Mouse (Mus musculus) cerebellum, adult 2 months (tissue): ENCODE data around the gene Cfap97. TPM values are rescaled to one million over a fixed set of nuclear protein-coding genes. Genes with fewer than 3 reads are reported as not detected.
"Not testable (repeated sequence)": the region's sequence is repeated elsewhere in the genome, so short reads cannot be mapped to it uniquely, and the experiment has no call there.

Experiments
- DNase-seq, 2 experiments: peaks; one replicate each; pipeline ENCODE4 v3.0.0; 2021
- H3K27ac ChIP-seq: fragments of 200-500 bp; 2 replicates; pipeline ENCODE4 v1.5.1; 2012; ENCODE audit warnings: low read length, control low read depth, inconsistent platforms; ENCODE audit not compliant: insufficient read depth
- H3K27me3 ChIP-seq: fragments of 200-500 bp; 2 replicates; pipeline ENCODE4 v1.6.1; 2012; ENCODE audit warnings: inconsistent platforms, mild to moderate bottlenecking, low read length, moderate library complexity; ENCODE audit not compliant: control insufficient read depth, insufficient read depth
- H3K4me1 ChIP-seq: fragments of 200-500 bp; 2 replicates; pipeline ENCODE4 v1.6.1; 2011; ENCODE audit warnings: low read length; ENCODE audit not compliant: control insufficient read depth, insufficient read depth
- H3K4me3 ChIP-seq: fragments of 200-500 bp; replicated peaks from 2 replicates; pipeline ENCODE3; 2011; ENCODE audit warnings: mild to moderate bottlenecking, low read depth, low read length, control low read depth; ENCODE audit not compliant: insufficient read depth
- CTCF ChIP-seq: fragments of 200-500 bp; IDR thresholded peaks from 2 replicates; pipeline ENCODE4 v1.5.1; 2011; ENCODE audit warnings: low read depth, mild to moderate bottlenecking, control low read depth, low read length, moderate library complexity, borderline replicate concordance; ENCODE audit not compliant: insufficient read depth
- POLR2A ChIP-seq: fragments of 200-500 bp; IDR thresholded peaks from 2 replicates; pipeline ENCODE4 v1.6.1; 2011; ENCODE audit warnings: low read length, control low read depth, borderline replicate concordance; ENCODE audit not compliant: insufficient read depth
- WGBS: fragments of 180-500 bp; shearing (Covaris S2); methylation state at CpG from one replicate; pipeline ENCODE4 v1.1.7; 2018; 5-methylcytosine and 5-hydroxymethylcytosine counted together
- polyA plus RNA-seq: library from polyadenylated mRNA; depleted of rRNA; stranded (reverse); fragments of >200 nt; gene quantifications from 2 replicates; pipeline ENCODE4 v1.2.3, GENCODE M21; 2012

Gene Cfap97
- polyA plus RNA-seq, 1 experiment = 17.5 TPM

DNA sequence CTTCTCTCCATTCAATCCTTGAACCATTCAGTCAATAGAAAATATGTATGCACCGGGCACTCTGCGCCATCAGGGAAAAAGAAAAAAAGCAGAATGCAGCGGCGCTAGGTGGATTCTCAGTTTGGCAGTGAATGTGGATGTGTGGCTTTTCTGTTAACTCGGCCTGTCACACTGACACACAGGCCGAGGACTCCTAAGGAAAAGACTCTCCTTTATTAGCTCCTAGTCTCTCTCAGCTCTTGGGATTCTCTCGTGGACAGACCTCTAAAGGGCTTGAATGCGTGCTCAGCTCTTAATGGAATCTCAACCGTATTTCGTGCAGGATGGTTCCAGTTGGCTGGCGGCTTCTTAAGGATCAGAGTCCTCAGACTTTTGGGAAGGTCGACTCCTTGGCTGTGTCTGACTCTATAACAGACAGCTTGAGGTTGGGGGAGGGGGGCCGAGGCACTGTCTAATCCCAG lies 60.1 kb downstream of the Cfap97 start:
- Histone ChIP-seq H3K4me3 (peak overlapping the region; percentile 86), H3K27ac (peak overlapping the region; percentile 99), H3K4me1 (no peaks in the 10 kb centered on the region; the same call in none of the 2 replicates), H3K27me3 (no peaks in the 10 kb centered on the region)
- WGBS = 3% methylated on average over 13 of the region's 13 CpGs
- DNase-seq = peak; percentile 61 to 65
- TF ChIP-seq CTCF = no peak
- 0 out of 2 replicates have a peak, but pooled peaks have one; percentile 16 for TF ChIP-seq POLR2A

DNA sequence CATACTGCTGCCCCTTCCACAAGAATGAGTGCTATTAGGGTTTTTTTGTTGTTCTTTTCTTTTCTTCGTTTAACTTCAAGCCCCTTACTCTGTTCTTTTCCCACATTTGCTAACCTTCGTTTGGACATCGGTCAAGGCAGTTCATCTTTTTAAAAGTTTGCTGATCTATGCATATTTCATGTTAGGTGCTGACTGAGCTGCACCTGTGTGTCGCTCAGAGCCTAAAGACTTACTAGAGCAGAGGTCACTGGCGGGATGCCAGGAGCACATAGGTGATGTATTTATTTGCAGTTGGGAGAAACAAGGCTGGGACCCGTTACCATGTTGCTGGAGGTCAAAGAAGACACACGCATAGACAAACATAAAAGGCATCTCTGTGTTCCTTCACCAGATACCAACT lies 60.6 kb downstream of the Cfap97 start:
- 0 out of 2 replicates have a peak overlapping the region, but pooled peaks have one; percentile 39 for H3K27ac ChIP-seq
- no peak overlapping the region for H3K4me3 ChIP-seq
- whole genome bisulfite sequencing = 49% methylated on average over 7 of the region's 7 CpGs
- TF ChIP-seq CTCF (no peak), POLR2A (no peak)
- no peaks in the 10 kb centered on the region; the same call in none of the 2 replicates for H3K4me1 ChIP-seq
- H3K27me3 ChIP-seq = no peaks in the 10 kb centered on the region
- DNase-seq = peak; percentile 42 to 53

DNA sequence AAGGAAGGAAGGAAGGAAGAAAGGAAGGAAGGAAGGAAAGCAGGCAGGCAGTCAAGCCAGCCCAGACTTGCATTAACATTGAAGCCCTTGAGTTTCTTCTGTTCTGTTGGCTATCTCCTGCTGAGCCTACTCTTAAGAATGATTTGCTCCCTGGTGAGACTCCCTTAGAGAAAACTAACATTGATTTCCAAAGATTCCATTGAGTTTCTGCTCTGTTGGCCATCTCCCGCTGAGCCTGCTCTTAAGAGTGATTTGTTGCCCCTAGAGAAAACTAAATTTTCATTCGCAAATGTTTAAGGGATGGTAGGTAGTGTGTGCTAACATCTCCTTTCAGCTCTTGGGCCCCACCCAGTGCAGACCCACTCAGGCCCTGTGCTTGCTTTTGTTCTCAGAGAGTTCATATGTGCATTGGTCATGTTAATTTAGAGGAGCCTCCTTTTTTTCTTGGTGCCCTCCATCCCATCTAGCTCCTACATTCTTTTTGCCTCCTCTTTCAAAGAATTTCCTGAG lies 62.5 kb downstream of the Cfap97 start:
- 66% methylated on average over 2 of the region's 2 CpGs for WGBS
- H3K4me1 ChIP-seq = no peaks in the 10 kb centered on the region; the same call in none of the 2 replicates
- no peak overlapping the region for H3K27ac ChIP-seq
- no peak for DNase-seq
- no peak overlapping the region for H3K4me3 ChIP-seq
- TF ChIP-seq CTCF = no peak
- no peak for TF ChIP-seq POLR2A
- no peaks in the 10 kb centered on the region for H3K27me3 ChIP-seq

DNA sequence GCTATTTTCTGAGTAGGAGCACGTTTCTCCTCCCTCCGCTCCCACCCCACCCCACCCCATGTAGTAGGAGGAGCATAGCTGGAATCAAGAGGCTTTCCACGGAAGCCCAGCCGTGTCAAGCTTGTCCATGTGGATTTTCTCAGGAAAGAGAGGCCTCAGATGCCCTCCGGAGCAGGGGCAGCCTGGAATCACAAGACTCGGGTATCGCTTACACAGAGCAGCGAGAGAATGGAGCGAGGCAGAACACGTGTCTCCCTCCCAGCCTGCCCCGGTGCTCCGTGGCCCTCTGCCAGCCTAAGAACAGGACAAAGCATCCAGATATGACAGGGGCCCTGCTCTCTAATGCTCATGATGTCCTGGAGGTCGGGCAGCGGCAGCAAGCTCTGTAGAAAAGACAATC lies 65.3 kb downstream of the Cfap97 start:
- Histone ChIP-seq H3K27ac (peak overlapping the region; percentile 64), H3K4me3 (peak overlapping the region; percentile 74), H3K4me1 (no peaks in the 10 kb centered on the region; the same call in none of the 2 replicates), H3K27me3 (no peaks in the 10 kb centered on the region)
- DNase-seq = peak; percentile 76 to 78
- WGBS = 1% methylated on average over 14 of the region's 14 CpGs
- TF ChIP-seq POLR2A = peak; percentile 60; the same call in 1 of the 2 replicates
- no peak for TF ChIP-seq CTCF

DNA sequence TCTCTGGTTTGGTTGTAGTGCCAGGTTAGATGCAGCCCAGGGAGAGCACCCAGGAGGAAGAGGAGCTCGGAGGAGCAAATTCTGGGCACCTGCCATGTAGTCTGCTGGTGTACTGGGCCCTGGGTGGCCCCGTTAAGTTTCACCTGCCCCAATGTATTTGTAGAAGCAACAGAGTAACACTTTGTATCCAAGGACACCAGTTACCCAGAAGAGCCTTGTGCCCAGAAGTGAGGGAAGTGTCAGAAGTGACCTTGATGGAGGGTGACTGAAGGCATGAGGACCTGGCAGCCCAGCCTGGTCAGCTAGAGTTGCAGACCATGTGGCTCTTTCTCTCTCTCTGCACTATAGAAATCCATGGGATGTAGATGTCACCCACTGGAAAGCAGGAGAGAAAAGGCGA lies 69.0 kb downstream of the Cfap97 start:
- DNase-seq = no peak
- Histone ChIP-seq H3K27me3 (no peaks in the 10 kb centered on the region), H3K27ac (no peak overlapping the region), H3K4me1 (no peaks in the 10 kb centered on the region), H3K4me3 (no peak overlapping the region)
- TF ChIP-seq POLR2A = no peak
- TF ChIP-seq CTCF = no peak
- 78% methylated on average over 3 of the region's 3 CpGs for WGBS

DNA sequence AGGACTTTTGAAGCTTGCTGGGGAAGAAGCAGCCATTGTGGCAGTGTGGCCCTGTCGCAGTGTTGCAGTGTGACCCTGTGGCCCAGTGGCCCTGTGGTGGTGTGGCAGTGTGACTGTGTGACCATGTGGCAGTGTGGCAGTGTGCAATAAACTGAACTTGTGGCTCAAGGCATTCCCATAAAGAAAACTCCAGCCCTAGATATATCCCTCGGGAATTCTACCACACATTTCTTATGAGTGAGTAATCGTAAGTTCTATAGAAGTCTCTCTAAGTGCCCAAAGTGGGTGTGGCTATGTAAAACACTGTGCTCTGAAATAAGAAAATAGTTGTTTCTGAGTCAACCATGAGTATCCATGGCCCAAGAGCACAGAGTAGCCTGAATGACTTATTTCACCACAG lies 73.9 kb downstream of the Cfap97 start:
- H3K27me3 ChIP-seq = no peaks in the 10 kb centered on the region
- 77% methylated on average over 3 of the region's 3 CpGs for WGBS
- H3K27ac ChIP-seq = no peak overlapping the region
- TF ChIP-seq POLR2A (no peak), CTCF (no peak)
- H3K4me3 ChIP-seq = no peak overlapping the region
- DNase-seq = no peak
- H3K4me1 ChIP-seq = no peaks in the 10 kb centered on the region

DNA sequence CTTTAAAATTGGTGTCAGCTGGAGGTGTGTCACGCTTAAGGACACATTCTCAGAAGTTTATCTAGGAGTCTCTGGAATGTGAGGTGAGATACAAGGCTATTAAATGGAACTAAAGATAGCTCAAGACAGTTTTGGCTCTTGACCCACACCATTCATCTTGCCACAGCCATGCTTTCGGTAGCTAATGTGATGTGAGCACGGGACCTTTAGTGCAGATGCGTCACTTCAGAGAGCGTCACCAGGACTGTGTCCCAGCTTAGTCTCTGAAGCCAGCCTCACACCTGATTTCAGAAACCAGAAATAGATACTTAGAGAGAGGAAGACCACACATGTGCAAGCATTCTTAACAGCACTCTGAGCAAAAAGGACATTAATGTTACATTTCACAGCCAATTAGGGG lies 75.1 kb downstream of the Cfap97 start:
- whole genome bisulfite sequencing = 85% methylated on average over 5 of the region's 5 CpGs
- TF ChIP-seq CTCF = no peak
- no peak for TF ChIP-seq POLR2A
- no peak for DNase-seq
- H3K4me3 ChIP-seq = no peak overlapping the region
- no peak overlapping the region for H3K27ac ChIP-seq
- H3K27me3 ChIP-seq = no peaks in the 10 kb centered on the region
- H3K4me1 ChIP-seq = no peaks in the 10 kb centered on the region

DNA sequence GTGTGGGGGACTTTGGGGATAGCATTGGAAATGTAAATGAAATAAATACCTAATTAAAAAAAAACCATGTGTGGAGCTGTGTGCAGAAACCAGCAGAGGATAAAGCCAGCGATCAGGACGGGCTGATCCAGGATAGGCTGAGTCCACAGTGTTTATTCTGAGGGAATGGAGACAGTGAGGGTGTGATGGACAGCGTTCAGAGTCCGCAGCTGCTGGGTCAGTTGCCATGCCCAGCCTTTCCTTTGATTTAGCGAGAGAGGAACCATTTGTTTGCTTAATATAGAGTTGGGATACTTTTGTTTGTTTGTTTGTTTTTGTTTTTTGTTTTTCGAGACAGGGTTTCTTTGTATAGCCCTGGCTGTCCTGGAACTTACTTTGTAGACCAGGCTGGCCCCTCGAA lies 80.4 kb downstream of the Cfap97 start:
- not testable (repeated sequence) for H3K4me1 ChIP-seq, H3K4me3 ChIP-seq, H3K27me3 ChIP-seq, H3K27ac ChIP-seq, DNase-seq
- 82% methylated on average over 7 of the region's 7 CpGs for WGBS

DNA sequence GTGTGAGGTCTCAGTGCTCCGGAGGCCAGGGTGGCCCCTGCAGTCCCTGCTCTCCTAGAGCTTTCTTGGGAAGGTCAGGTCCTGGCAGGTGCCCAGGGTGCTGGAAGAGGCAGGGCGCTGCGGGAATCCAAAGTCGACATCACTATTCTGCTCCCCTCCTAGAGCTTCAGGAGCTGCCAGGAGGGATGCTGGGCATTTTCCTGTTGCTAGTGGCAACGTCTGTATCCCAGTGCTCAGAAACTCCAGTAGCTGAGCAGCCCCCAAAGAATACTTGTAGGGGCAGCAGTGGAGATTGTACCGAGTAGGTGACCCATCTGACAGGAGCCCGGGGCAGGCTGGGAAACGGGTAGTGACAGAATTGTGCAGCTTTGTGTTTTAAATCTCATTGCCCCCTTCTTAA lies 81.2 kb downstream of the Cfap97 start:
- no peak overlapping the region for H3K4me3 ChIP-seq
- H3K27ac ChIP-seq = no peak overlapping the region
- no peaks in the 10 kb centered on the region for H3K4me1 ChIP-seq
- H3K27me3 ChIP-seq = no peaks in the 10 kb centered on the region
- TF ChIP-seq POLR2A (no peak), CTCF (no peak)
- DNase-seq = no peak
- WGBS = 19% methylated on average over 8 of the region's 8 CpGs
